31 mouse cellular contexts compared by ENCODE assay signal in the genomic region with DNA sequence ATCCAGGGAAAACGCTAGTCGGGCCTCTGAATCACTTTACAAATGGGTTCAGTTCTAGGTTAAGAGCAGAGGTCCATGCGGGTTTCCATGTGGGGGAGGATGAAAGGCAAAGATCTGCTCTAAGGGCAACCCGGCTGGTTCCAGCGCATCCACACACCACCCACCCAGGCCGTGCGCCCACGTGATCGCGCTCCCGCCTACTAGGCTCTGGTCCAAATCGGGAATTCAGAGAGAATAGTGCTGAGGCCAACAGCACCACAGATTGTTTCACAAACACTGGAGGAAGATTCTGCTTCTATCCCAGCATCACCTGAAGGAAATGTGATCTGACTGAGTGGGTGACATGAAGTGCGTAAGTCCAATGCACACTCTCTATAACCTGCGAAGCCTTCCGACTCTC. TPM values are rescaled to one million over a fixed set of nuclear protein-coding genes. Genes with fewer than 3 reads are reported as not detected.
DNase-seq lines count a peak whose midpoint lies in the region; ATAC-seq lines count a peak whose summit lies in the region.
"Had no signal": no experiment of that assay in that cellular context is flagged by ENCODE, and none has a peak within 500 bp of the region (broad histone marks: within the 10 kb centered on the region; RNA-seq: fewer than 3 reads in every experiment).

No protein-coding gene starts in this region.

- H3K27ac ChIP-seq in kidney, embryonic 15.5 days: no peak overlapping the region
- H3K27ac ChIP-seq: embryonic facial prominence, embryonic 12.5 days; heart, adult 2 months; heart, embryonic 13.5 days; hindbrain, embryonic 14.5 days; liver, embryonic 14.5 days; midbrain, embryonic 12.5 days; neural tube, embryonic 13.5 days; stomach, postnatal 0 days had no signal

- H3K9me3 ChIP-seq in kidney, embryonic 15.5 days (replicated peaks): no peaks in the 10 kb centered on the region
- H3K9me3 ChIP-seq: embryonic facial prominence, embryonic 12.5 days; G1E; heart, embryonic 13.5 days; midbrain, embryonic 12.5 days; neural tube, embryonic 13.5 days had no signal

- no peak overlapping the region for H3K4me2 ChIP-seq in kidney, embryonic 15.5 days
- H3K4me2 ChIP-seq: embryonic facial prominence, embryonic 12.5 days; heart, embryonic 13.5 days; hindbrain, embryonic 14.5 days; midbrain, embryonic 12.5 days; neural tube, embryonic 13.5 days had no signal

- DNase-seq in kidney, postnatal 4 days: no peak
- peak; percentile 4 for DNase-seq in right cerebral cortex, adult 18-20 months
- DNase-seq in right cerebral cortex, postnatal 14 days: no peak
- peak; percentile 64 for DNase-seq in ES-CJ7 (ENCODE audit: low read depth, low spot score)
- DNase-seq in testis, postnatal 14 days (ENCODE audit: low spot score): peak; percentile 31
- DNase-seq in gastrocnemius, postnatal 10 days: no peak
- DNase-seq: adrenal gland, postnatal 14 days; cerebellum, adult 11-12 months; cerebellum, adult 9-11 months; embryo, embryonic 11 days; gastrocnemius, postnatal 36 days; heart, adult 2 months; heart, postnatal 10 days; kidney, adult 9 months; kidney, postnatal 36 days; layer of hippocampus, postnatal 36 days; left cerebral cortex, postnatal 4 days; liver; lung, adult 2 months; lung, postnatal 14 days had no signal

- no peaks in the 10 kb centered on the region for H3K27me3 ChIP-seq in kidney, embryonic 15.5 days
- H3K27me3 ChIP-seq: embryonic facial prominence, embryonic 12.5 days; heart, embryonic 13.5 days; midbrain, embryonic 12.5 days; neural tube, embryonic 13.5 days had no signal

- H3K9ac ChIP-seq in kidney, embryonic 15.5 days: no peak overlapping the region
- H3K9ac ChIP-seq: embryonic facial prominence, embryonic 12.5 days; heart, embryonic 13.5 days; hindbrain, embryonic 14.5 days; liver, embryonic 14.5 days; midbrain, embryonic 12.5 days; neural tube, embryonic 13.5 days had no signal

- 91% methylated on average over 15 of the region's 15 CpGs for WGBS in kidney, embryonic 15.5 days

- H3K36me3 ChIP-seq in kidney, embryonic 15.5 days: no peaks in the 10 kb centered on the region
- H3K36me3 ChIP-seq: embryonic facial prominence, embryonic 12.5 days; midbrain, embryonic 12.5 days; neural tube, embryonic 13.5 days had no signal

- H3K4me1 ChIP-seq in kidney, embryonic 15.5 days: 0 out of 2 replicates have a peak, but pooled peaks cover 7% of the 10 kb centered on the region
- H3K4me1 ChIP-seq: neural tube, embryonic 13.5 days had no signal

- ATAC-seq in kidney, embryonic 15.5 days (replicated peaks; ENCODE audit: low FRiP score): 0 out of 2 replicates have a peak, but pooled peaks have one; percentile 49
- ATAC-seq: forebrain, embryonic 14.5 days; intestine, postnatal 0 days had no signal

- no peak overlapping the region for H3K4me3 ChIP-seq in kidney, embryonic 15.5 days (replicated peaks)
- H3K4me3 ChIP-seq: embryonic facial prominence, embryonic 12.5 days; heart, adult 2 months; heart, embryonic 13.5 days; midbrain, embryonic 12.5 days; neural tube, embryonic 13.5 days had no signal

RNA-seq across cellular contexts. Expression of gene Diaph3, which starts 17.9 kb away (rescaled TPM):
- 12.4 and 13.1 TPM in 2 replicates for polyA plus RNA-seq in kidney, embryonic 15.5 days (2015; fragmentation: Nextera tagmentation; extraction: Ambion mirVana)
- total RNA-seq in gastrocnemius, postnatal 10 days (2021): 1 to 10 TPM; 5.3 to 6.9 TPM

Comparison
In these comparisons a context has a peak if more than half of its experiments do, and no peak if none do; other contexts are left out.
1. DNase-seq: peak in right cerebral cortex, adult 18-20 months (single experiment), ES-CJ7 (single experiment) and testis, postnatal 14 days (single experiment); none in kidney, postnatal 4 days (0 of 2), right cerebral cortex, postnatal 14 days (single experiment) and gastrocnemius, postnatal 10 days (single experiment).